Mouse (Mus musculus) stomach, embryonic 16.5 days (tissue): Measurements from ENCODE around the gene Fndc4. TPM values are rescaled to one million over a fixed set of nuclear protein-coding genes. Genes with fewer than 3 reads are reported as not detected.

Experiments
- ATAC-seq: fragments of 200-750 bp; cut with Nextera tagmentation; 2 replicates; pipeline ENCODE4 v1.8.0; 2017; ENCODE audit warnings: moderate number of reproducible peaks, moderate TSS enrichment; ENCODE audit not compliant: insufficient read depth, low FRiP score
- H3K27ac ChIP-seq: fragments of 300-500 bp; sonication (generic); 2 replicates; pipeline ENCODE4 v1.5.1; 2014; ENCODE audit warnings: low read length
- H3K27me3 ChIP-seq: fragments of 300-500 bp; sonication (generic); 2 replicates; pipeline ENCODE4 v1.6.1; 2014; ENCODE audit warnings: low read length, control low read depth, mixed read lengths; ENCODE audit not compliant: control insufficient read depth, insufficient read depth
- H3K36me3 ChIP-seq: fragments of 300-500 bp; sonication (generic); 2 replicates; pipeline ENCODE4 v1.6.1; 2014; ENCODE audit warnings: low read length; ENCODE audit not compliant: control insufficient read depth, insufficient read depth
- H3K4me1 ChIP-seq: fragments of 300-500 bp; sonication (generic); 2 replicates; pipeline ENCODE4 v1.6.1; 2014; ENCODE audit warnings: low read length, control low read depth, mixed read lengths; ENCODE audit not compliant: control insufficient read depth, insufficient read depth
- H3K4me2 ChIP-seq: fragments of 300-500 bp; sonication (generic); 2 replicates; pipeline ENCODE4 v1.6.1; 2014; ENCODE audit warnings: low read depth, low read length, mixed read lengths
- H3K4me3 ChIP-seq: fragments of 300-500 bp; sonication (generic); replicated peaks from 2 replicates; pipeline ENCODE4 v1.5.1; 2014; ENCODE audit warnings: mild to moderate bottlenecking, low read length
- H3K9ac ChIP-seq: fragments of 300-500 bp; sonication (generic); 2 replicates; pipeline ENCODE4 v1.6.1; 2014; ENCODE audit warnings: low read length
- H3K9me3 ChIP-seq: fragments of 300-500 bp; sonication (generic); replicated peaks from 2 replicates; pipeline ENCODE4 v1.6.1; 2016; ENCODE audit warnings: low read length, control low read depth; ENCODE audit not compliant: control insufficient read depth
- WGBS: fragments of 180-500 bp; shearing (Covaris S2); extraction: QIAGEN DNeasy Blood & Tissue Kit; methylation state at CpG from one replicate; pipeline ENCODE4 v1.1.7; 2014; 5-methylcytosine and 5-hydroxymethylcytosine counted together
- polyA plus RNA-seq: library from polyadenylated mRNA; unstranded; fragments of >200 nt; fragmentation: Nextera tagmentation; extraction: Ambion mirVana; gene quantifications from 2 replicates; pipeline ENCODE4 v1.2.1, GENCODE M21; 2015

Gene Fndc4
- polyA plus RNA-seq, 1 experiment from 2014 or later: 23.7 TPM

- Histone ChIP-seq H3K9ac (peak overlapping the region; percentile 48; the same call in 1 of the 2 replicates), H3K36me3 (peaks cover 20% of the 10 kb centered on the region)
Observed at GRCm38 (mm10) chr5:31253806-31254205, 42.1 kb downstream of the Fndc4 start.

GRCm38 (mm10) chr5:31252795-31253545 is 42.9 kb downstream of the Fndc4 start:
- H3K27me3 ChIP-seq: no peaks in the 10 kb centered on the region
- H3K27ac ChIP-seq: peak overlapping the region; percentile 86
- ATAC-seq: no peak
- H3K4me1 ChIP-seq: peaks cover 16% of the 10 kb centered on the region
- peak overlapping the region; percentile 48 for H3K4me2 ChIP-seq
- 70% methylated on average over 16 of the region's 16 CpGs for WGBS
- peaks cover 28% of the 10 kb centered on the region for H3K36me3 ChIP-seq
- peak overlapping the region; percentile 48 for H3K4me3 ChIP-seq
- no peaks in the 10 kb centered on the region for H3K9me3 ChIP-seq
- H3K9ac ChIP-seq: peak overlapping the region; percentile 65

More at GRCm38 (mm10) chr5:31253806-31254205, 42.1 kb downstream of the Fndc4 start:
- H3K27me3 ChIP-seq: no peaks in the 10 kb centered on the region
- 91% methylated on average over 8 of the region's 8 CpGs for WGBS
- H3K27ac ChIP-seq: peak overlapping the region; percentile 86
- no peaks in the 10 kb centered on the region for H3K9me3 ChIP-seq
- peaks cover 16% of the 10 kb centered on the region for H3K4me1 ChIP-seq
- H3K4me3 ChIP-seq: peak overlapping the region; percentile 7; the same call in 1 of the 2 replicates
- ATAC-seq: no peak
- H3K4me2 ChIP-seq: peak overlapping the region; percentile 48

GRCm38 (mm10) chr5:31252151-31252550 is 43.7 kb downstream of the Fndc4 start:
- 46% methylated on average over 10 of the region's 10 CpGs for WGBS
- Histone ChIP-seq H3K9ac (peak overlapping the region; percentile 65), H3K36me3 (peaks cover 33% of the 10 kb centered on the region), H3K4me1 (peaks cover 16% of the 10 kb centered on the region), H3K4me2 (peak overlapping the region; percentile 48), H3K27me3 (no peaks in the 10 kb centered on the region), H3K9me3 (no peaks in the 10 kb centered on the region), H3K4me3 (peak overlapping the region; percentile 48), H3K27ac (peak overlapping the region; percentile 80)
- no peak for ATAC-seq

- Histone ChIP-seq H3K27me3 (no peaks in the 10 kb centered on the region), H3K4me1 (peaks cover 16% of the 10 kb centered on the region), H3K27ac (peak within 1 kb of the TSS; percentile 80), H3K9me3 (no peaks in the 10 kb centered on the region), H3K36me3 (peaks cover 36% of the 10 kb centered on the region), H3K4me3 (peak within 1 kb of the TSS; percentile 48), H3K4me2 (peak within 1 kb of the TSS; percentile 48), H3K9ac (peak within 1 kb of the TSS; percentile 65)
- ATAC-seq: peak; percentile 92
- 21% methylated on average over 44 of the region's 47 CpGs for WGBS
Observed at GRCm38 (mm10) chr5:31251541-31252101, 44.3 kb downstream of the Fndc4 start, which contains the start of gene Krtcap3. Gene Krtcap3, plus strand, starts transcription at chr5:31251691.

GRCm38 (mm10) chr5:31250716-31251115 is 45.2 kb downstream of the Fndc4 start:
- H3K36me3 ChIP-seq: peaks cover 38% of the 10 kb centered on the region
- WGBS: 61% methylated on average over 4 of the region's 4 CpGs
- no peaks in the 10 kb centered on the region for H3K9me3 ChIP-seq
- no peak overlapping the region for H3K4me3 ChIP-seq
- H3K27ac ChIP-seq: no peak overlapping the region
- peaks cover 16% of the 10 kb centered on the region for H3K4me1 ChIP-seq
- no peak overlapping the region for H3K4me2 ChIP-seq
- no peak overlapping the region for H3K9ac ChIP-seq
- no peaks in the 10 kb centered on the region for H3K27me3 ChIP-seq
- no peak for ATAC-seq

Other genes starting within 250 kb of the Fndc4 start
- gene Atraid, start 247.8 kb downstream of the Fndc4 start, polyA plus RNA-seq: 163 and 167 TPM in 2 replicates
- 9.5 and 10.3 TPM in 2 replicates for gene Slc5a6, start 247.2 kb downstream of the Fndc4 start, polyA plus RNA-seq
- gene Cad, start 241.3 kb downstream of the Fndc4 start, polyA plus RNA-seq: 26.0 and 26.8 TPM in 2 replicates
- not detected in 2 replicates for gene Dnajc5g, start 189.8 kb downstream of the Fndc4 start, polyA plus RNA-seq
- gene Slc30a3, start 187.8 kb downstream of the Fndc4 start, polyA plus RNA-seq: 0.25 and 0.30 TPM in 2 replicates
- gene Trim54, start 179.4 kb downstream of the Fndc4 start, polyA plus RNA-seq: 5.9 TPM in 1 of 2 replicates, not detected in the other
- gene Ucn, start 157.3 kb downstream of the Fndc4 start, polyA plus RNA-seq: not detected in 2 replicates
- 61.7 and 63.8 TPM in 2 replicates for gene Mpv17, start 141.8 kb downstream of the Fndc4 start, polyA plus RNA-seq
- 1.2 and 2.0 TPM in 2 replicates for gene Gm29609, start 116.2 kb downstream of the Fndc4 start, polyA plus RNA-seq
- gene Gtf3c2, start 115.9 kb downstream of the Fndc4 start, polyA plus RNA-seq: 68.1 and 69.4 TPM in 2 replicates
- 129 and 131 TPM in 2 replicates for gene Snx17, start 102.9 kb downstream of the Fndc4 start, polyA plus RNA-seq
- gene Eif2b4, start 102.7 kb downstream of the Fndc4 start, polyA plus RNA-seq: 66.5 and 66.7 TPM in 2 replicates
- 4.1 and 5.2 TPM in 2 replicates for gene Zfp513, start 93.8 kb downstream of the Fndc4 start, polyA plus RNA-seq
- gene Ppm1g, start 75.4 kb downstream of the Fndc4 start, polyA plus RNA-seq: 107 and 108 TPM in 2 replicates
- 146 and 158 TPM in 2 replicates for gene Nrbp1, start 55.2 kb downstream of the Fndc4 start, polyA plus RNA-seq
- gene Gm9970, start 54.8 kb downstream of the Fndc4 start, polyA plus RNA-seq: 0.45 TPM in 1 of 2 replicates, not detected in the other
- 64.2 and 76.1 TPM in 2 replicates for gene Krtcap3, start 44.4 kb downstream of the Fndc4 start, polyA plus RNA-seq
- 34.6 and 35.1 TPM in 2 replicates for gene Ift172, start 5.0 kb downstream of the Fndc4 start, polyA plus RNA-seq
- gene Gckr, start 1.4 kb upstream of the Fndc4 start, polyA plus RNA-seq: 0.89 and 1.3 TPM in 2 replicates
- gene Zfp512, start 156.4 kb upstream of the Fndc4 start, polyA plus RNA-seq: 40.6 and 42.9 TPM in 2 replicates
- not detected in 2 replicates for gene 4930548H24Rik, start 189.7 kb upstream of the Fndc4 start, polyA plus RNA-seq
- gene Gpn1, start 198.7 kb upstream of the Fndc4 start, polyA plus RNA-seq: 49.2 and 52.9 TPM in 2 replicates
- gene Slc4a1ap, start 230.9 kb upstream of the Fndc4 start, polyA plus RNA-seq: 24.0 and 26.2 TPM in 2 replicates
- 18.3 and 21.9 TPM in 2 replicates for gene Supt7l, start 231.7 kb upstream of the Fndc4 start, polyA plus RNA-seq